Mouse (Mus musculus): Measurements from ENCODE around the gene Fmnl2. TPM values are rescaled to one million over a fixed set of nuclear protein-coding genes. Genes with fewer than 3 reads are reported as not detected.

The Fmnl2 gene
- polyA plus RNA-seq, 1 experiment = not detected

GRCm38 (mm10) chr2:52964386-52964928 lies 106.8 kb downstream of the Fmnl2 start:
- WGBS = 68% methylated on average over 7 of the region's 7 CpGs
- no peak overlapping the region for H3K4me3 ChIP-seq (ENCODE audit: insufficient read depth, low read depth, low read length)
- TF ChIP-seq CTCF (IDR thresholded peaks at IDR 0.05; ENCODE audit: insufficient read depth, low read depth, low read length) = no peak
- TF ChIP-seq POLR2A (IDR thresholded peaks at IDR 0.05; ENCODE audit: insufficient read depth, low read depth, low read length) = no peak
- no peak overlapping the region for H3K27ac ChIP-seq (ENCODE audit: insufficient read depth, low read depth, low read length)
- H3K4me1 ChIP-seq (ENCODE audit: control insufficient read depth, insufficient read depth, low read length) = peaks cover 2% of the 10 kb centered on the region; the same call in 1 of the 2 replicates

- Histone ChIP-seq H3K4me3 (ENCODE audit: insufficient read depth, low read depth, low read length) (no peak overlapping the region), H3K27ac (ENCODE audit: insufficient read depth, low read depth, low read length) (no peak overlapping the region), H3K4me1 (ENCODE audit: control insufficient read depth, insufficient read depth, low read length) (no peaks in the 10 kb centered on the region)
- no peak for TF ChIP-seq POLR2A (IDR thresholded peaks at IDR 0.05; ENCODE audit: insufficient read depth, low read depth, low read length)
- no peak for TF ChIP-seq CTCF (IDR thresholded peaks at IDR 0.05; ENCODE audit: insufficient read depth, low read depth, low read length)
- 58% methylated on average over 5 of the region's 5 CpGs for WGBS
Measured at GRCm38 (mm10) chr2:52966227-52966626, 108.6 kb downstream of the Fmnl2 start.

GRCm38 (mm10) chr2:52966820-52967460 lies 109.3 kb downstream of the Fmnl2 start:
- no peak for TF ChIP-seq CTCF (IDR thresholded peaks at IDR 0.05; ENCODE audit: insufficient read depth, low read depth, low read length)
- no peak for TF ChIP-seq POLR2A (IDR thresholded peaks at IDR 0.05; ENCODE audit: insufficient read depth, low read depth, low read length)
- 87% methylated on average over 12 of the region's 12 CpGs for WGBS
- H3K27ac ChIP-seq (ENCODE audit: insufficient read depth, low read depth, low read length) = no peak overlapping the region
- no peaks in the 10 kb centered on the region for H3K4me1 ChIP-seq (ENCODE audit: control insufficient read depth, insufficient read depth, low read length)
- H3K4me3 ChIP-seq (ENCODE audit: insufficient read depth, low read depth, low read length) = no peak overlapping the region

- no peaks in the 10 kb centered on the region for H3K4me1 ChIP-seq (ENCODE audit: control insufficient read depth, insufficient read depth, low read length)
- 96% methylated on average over 5 of the region's 5 CpGs for WGBS
- no peak overlapping the region for H3K4me3 ChIP-seq (ENCODE audit: insufficient read depth, low read depth, low read length)
- H3K27ac ChIP-seq (ENCODE audit: insufficient read depth, low read depth, low read length) = no peak overlapping the region
- TF ChIP-seq CTCF (IDR thresholded peaks at IDR 0.05; ENCODE audit: insufficient read depth, low read depth, low read length) = no peak
- no peak for TF ChIP-seq POLR2A (IDR thresholded peaks at IDR 0.05; ENCODE audit: insufficient read depth, low read depth, low read length)
Measured at GRCm38 (mm10) chr2:52967461-52967823, 109.8 kb downstream of the Fmnl2 start.

GRCm38 (mm10) chr2:52968884-52969283 lies 111.2 kb downstream of the Fmnl2 start:
- 87% methylated on average over 2 of the region's 2 CpGs for WGBS
- Histone ChIP-seq H3K4me1 (ENCODE audit: control insufficient read depth, insufficient read depth, low read length) (no peaks in the 10 kb centered on the region), H3K27ac (ENCODE audit: insufficient read depth, low read depth, low read length) (no peak overlapping the region), H3K4me3 (ENCODE audit: insufficient read depth, low read depth, low read length) (no peak overlapping the region)
- TF ChIP-seq CTCF (IDR thresholded peaks at IDR 0.05; ENCODE audit: insufficient read depth, low read depth, low read length) (no peak), POLR2A (IDR thresholded peaks at IDR 0.05; ENCODE audit: insufficient read depth, low read depth, low read length) (no peak)

- Histone ChIP-seq H3K27ac (ENCODE audit: insufficient read depth, low read depth, low read length) (no peak overlapping the region), H3K4me1 (ENCODE audit: control insufficient read depth, insufficient read depth, low read length) (0 out of 2 replicates have a peak, but pooled peaks cover 2% of the 10 kb centered on the region), H3K4me3 (ENCODE audit: insufficient read depth, low read depth, low read length) (no peak overlapping the region)
- WGBS = 78% methylated on average over 6 of the region's 6 CpGs
- TF ChIP-seq POLR2A (IDR thresholded peaks at IDR 0.05; ENCODE audit: insufficient read depth, low read depth, low read length) (no peak), CTCF (IDR thresholded peaks at IDR 0.05; ENCODE audit: insufficient read depth, low read depth, low read length) (no peak)
Measured at GRCm38 (mm10) chr2:52974056-52974455, 116.4 kb downstream of the Fmnl2 start.

- Histone ChIP-seq H3K27ac (ENCODE audit: insufficient read depth, low read depth, low read length) (no peak overlapping the region), H3K4me1 (ENCODE audit: control insufficient read depth, insufficient read depth, low read length) (0 out of 2 replicates have a peak, but pooled peaks cover 2% of the 10 kb centered on the region), H3K4me3 (ENCODE audit: insufficient read depth, low read depth, low read length) (no peak overlapping the region)
- 50% methylated on average over 1 of the region's 1 CpGs for WGBS
- TF ChIP-seq CTCF (IDR thresholded peaks at IDR 0.05; ENCODE audit: insufficient read depth, low read depth, low read length) (no peak), POLR2A (IDR thresholded peaks at IDR 0.05; ENCODE audit: insufficient read depth, low read depth, low read length) (no peak)
Measured at GRCm38 (mm10) chr2:52974776-52975175, 117.1 kb downstream of the Fmnl2 start.

- H3K27ac ChIP-seq (ENCODE audit: insufficient read depth, low read depth, low read length) = no peak overlapping the region
- H3K4me1 ChIP-seq (ENCODE audit: control insufficient read depth, insufficient read depth, low read length) = 0 out of 2 replicates have a peak, but pooled peaks cover 2% of the 10 kb centered on the region
- TF ChIP-seq POLR2A (IDR thresholded peaks at IDR 0.05; ENCODE audit: insufficient read depth, low read depth, low read length) (no peak), CTCF (IDR thresholded peaks at IDR 0.05; ENCODE audit: insufficient read depth, low read depth, low read length) (no peak)
- WGBS = 86% methylated on average over 6 of the region's 6 CpGs
- no peak overlapping the region for H3K4me3 ChIP-seq (ENCODE audit: insufficient read depth, low read depth, low read length)
Measured at GRCm38 (mm10) chr2:52977921-52978675, 120.4 kb downstream of the Fmnl2 start.

- TF ChIP-seq POLR2A (IDR thresholded peaks at IDR 0.05; ENCODE audit: insufficient read depth, low read depth, low read length) (no peak), CTCF (IDR thresholded peaks at IDR 0.05; ENCODE audit: insufficient read depth, low read depth, low read length) (no peak)
- no peak overlapping the region for H3K27ac ChIP-seq (ENCODE audit: insufficient read depth, low read depth, low read length)
- 66% methylated on average over 2 of the region's 2 CpGs for WGBS
- no peak overlapping the region for H3K4me3 ChIP-seq (ENCODE audit: insufficient read depth, low read depth, low read length)
- H3K4me1 ChIP-seq (ENCODE audit: control insufficient read depth, insufficient read depth, low read length) = 0 out of 2 replicates have a peak, but pooled peaks cover 2% of the 10 kb centered on the region
Measured at GRCm38 (mm10) chr2:52978796-52979195, 121.1 kb downstream of the Fmnl2 start.
